Mouse (Mus musculus) bone marrow macrophage, adult 2 months (primary cell): Measurements from ENCODE around the gene Crbn.

Experiments used
- CTCF ChIP-seq: IDR thresholded peaks from 2 replicates; pipeline ENCODE4 v1.5.1; 2012; ENCODE audit warnings: low read depth, mild to moderate bottlenecking, low read length, moderate library complexity
- POLR2A ChIP-seq: IDR thresholded peaks from 2 replicates; pipeline ENCODE4 v1.6.1; 2012; ENCODE audit warnings: mild to moderate bottlenecking, low read depth, low read length, borderline replicate concordance

DNA sequence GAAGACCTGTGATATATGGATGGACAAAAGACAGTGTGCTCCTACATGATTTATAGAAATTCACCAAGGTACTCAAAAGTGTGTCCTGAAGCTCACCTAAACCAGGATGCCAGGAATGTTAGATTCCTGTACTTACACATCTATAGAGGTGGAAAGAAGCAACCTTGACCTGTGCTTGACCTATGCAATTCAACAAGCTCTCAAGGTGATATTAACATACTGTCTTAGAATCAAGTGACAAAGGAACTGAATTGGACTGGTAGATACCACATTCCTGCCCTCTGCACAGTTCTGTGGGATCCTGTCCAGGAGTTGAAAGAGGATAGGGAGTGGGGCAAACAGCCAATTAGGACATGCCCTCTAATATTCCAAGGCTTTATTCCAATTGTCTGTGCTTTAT is 20.7 kb upstream of the Crbn start:
- no peak for TF ChIP-seq CTCF
- no peak for TF ChIP-seq POLR2A
